Mouse (Mus musculus) liver, embryonic 14.5 days (tissue): Measurements from ENCODE around the gene Phlda3. TPM values are rescaled to one million over a fixed set of nuclear protein-coding genes. Genes with fewer than 3 reads are reported as not detected.

Source experiments
- ATAC-seq: fragments of 200-750 bp; cut with Nextera tagmentation; 2 replicates; pipeline ENCODE4 v1.8.0; 2017; ENCODE audit warnings: moderate number of reproducible peaks, mild to moderate bottlenecking, moderate library complexity; ENCODE audit not compliant: insufficient read depth
- DNase-seq, 3 experiments: peaks; one replicate each; pipeline ENCODE4 v3.0.0-alpha.2; 2012 to 2013; ENCODE audit warnings: low read depth in 3 of 3, low spot score in 3 of 3
- H3K27ac ChIP-seq: fragments of 300-500 bp; sonication (generic); 2 replicates; pipeline ENCODE4 v1.5.1; 2014; ENCODE audit warnings: moderate library complexity, mild to moderate bottlenecking, control low read depth, inconsistent platforms
- H3K27me3 ChIP-seq: fragments of 300-500 bp; sonication (generic); 2 replicates; pipeline ENCODE4 v1.6.1; 2014; ENCODE audit warnings: mild to moderate bottlenecking, low read length, moderate library complexity; ENCODE audit not compliant: control insufficient read depth, insufficient read depth
- H3K36me3 ChIP-seq: fragments of 300-500 bp; sonication (generic); replicated peaks from 2 replicates; pipeline ENCODE4 v1.6.1; 2014; ENCODE audit warnings: low read depth; ENCODE audit not compliant: control insufficient read depth, insufficient read depth
- H3K4me1 ChIP-seq, 2 experiments: fragments of 200-500 bp in 1 of 2; fragments of 300-500 bp in 1 of 2; sonication (generic) in 1 of 2; replicated peaks; 2 replicates each; pipeline ENCODE4 v1.6.1; 2012 to 2014; ENCODE audit warnings: antibody characterized with exemption in 1 of 2, inconsistent platforms in 1 of 2, low read length in 1 of 2; ENCODE audit not compliant: control insufficient read depth in 2 of 2, insufficient read depth in 2 of 2
- H3K4me2 ChIP-seq: fragments of 300-500 bp; sonication (generic); 2 replicates; pipeline ENCODE4 v1.6.1; 2014; ENCODE audit warnings: low read depth, mild to moderate bottlenecking, control low read depth, moderate library complexity
- H3K4me3 ChIP-seq, 2 experiments: fragments of 200-500 bp in 1 of 2; fragments of 300-500 bp in 1 of 2; sonication (generic) in 1 of 2; 2 replicates each; pipeline ENCODE4 v1.5.1; 2012 to 2014; ENCODE audit warnings: low read depth in 2 of 2, low read length in 2 of 2, mild to moderate bottlenecking in 2 of 2, control low read depth in 1 of 2, inconsistent platforms in 1 of 2, moderate library complexity in 1 of 2; ENCODE audit not compliant: insufficient read depth in 1 of 2
- H3K9ac ChIP-seq: fragments of 300-500 bp; sonication (generic); replicated peaks from 2 replicates; pipeline ENCODE4 v1.6.1; 2014; ENCODE audit warnings: mild to moderate bottlenecking, control low read depth, moderate library complexity
- H3K9me3 ChIP-seq: fragments of 300-500 bp; sonication (generic); 2 replicates; pipeline ENCODE4 v1.6.1; 2016; ENCODE audit warnings: low read length, mixed read lengths; ENCODE audit not compliant: control insufficient read depth
- CTCF ChIP-seq: IDR thresholded peaks from 2 replicates; pipeline ENCODE4 v1.5.1; 2016; ENCODE audit warnings: antibody characterized with exemption, low read depth, control low read depth
- EP300 ChIP-seq: IDR thresholded peaks from 2 replicates; pipeline ENCODE4 v1.6.1; 2016; ENCODE audit warnings: antibody characterized with exemption, low read depth
- whole genome bisulfite sequencing: fragments of 180-500 bp; shearing (Covaris S2); extraction: QIAGEN DNeasy Blood & Tissue Kit; methylation state at CpG from one replicate; pipeline ENCODE4 v1.1.7; 2014; ENCODE audit not compliant: insufficient replicate concordance; 5-methylcytosine and 5-hydroxymethylcytosine counted together
- polyA plus RNA-seq, 2 experiments: library from polyadenylated mRNA; depleted of rRNA in 1 of 2; stranded (reverse) in 1 of 2; unstranded in 1 of 2; fragments of >200 nt; fragmentation: Nextera tagmentation in 1 of 2; extraction: Ambion mirVana in 1 of 2; gene quantifications; 2 replicates each; pipeline versions ENCODE4 v1.2.1 to v1.2.3; 2012 to 2014

The Phlda3 gene
- polyA plus RNA-seq, 2 experiments = 3.2 to 5.2 TPM

DNA sequence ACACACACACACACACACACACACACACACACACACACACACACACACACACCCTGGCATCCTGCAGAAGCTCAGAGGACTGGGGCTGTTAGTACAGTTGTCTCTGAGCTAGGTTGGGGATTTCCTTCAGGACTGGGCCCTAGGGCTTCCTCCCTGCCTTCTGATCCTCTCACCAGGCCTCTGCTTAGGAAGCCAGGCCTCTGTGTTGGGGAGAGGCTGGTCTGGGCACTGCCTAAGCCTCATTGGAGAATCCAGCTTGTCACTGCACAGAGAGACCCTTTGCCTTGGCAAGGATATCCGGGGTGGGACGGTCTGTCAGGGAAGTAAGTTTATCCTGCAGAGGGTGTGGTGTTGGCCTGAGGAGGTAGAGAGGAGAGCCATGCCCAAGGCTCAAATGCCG is 35.6 kb upstream of the Phlda3 start:
- Histone ChIP-seq H3K4me3 (peak overlapping the region; percentile 82 to 87; a peak in 3 of 4 replicates), H3K27me3 (no peaks in the 10 kb centered on the region), H3K4me2 (peak overlapping the region; percentile 94), H3K27ac (no peak overlapping the region), H3K9ac (0 out of 2 replicates have a peak overlapping the region, but pooled peaks have one; percentile 7), H3K9me3 (no peaks in the 10 kb centered on the region), H3K4me1 (peaks cover 11 to 33% of the 10 kb centered on the region in 2 experiments; a peak in 3 of 4 replicates), H3K36me3 (no peaks in the 10 kb centered on the region)
- ATAC-seq = no peak
- no peak for TF ChIP-seq CTCF
- no peak for TF ChIP-seq EP300
- 12% methylated on average over 3 of the region's 3 CpGs for WGBS
- DNase-seq = no peak

DNA sequence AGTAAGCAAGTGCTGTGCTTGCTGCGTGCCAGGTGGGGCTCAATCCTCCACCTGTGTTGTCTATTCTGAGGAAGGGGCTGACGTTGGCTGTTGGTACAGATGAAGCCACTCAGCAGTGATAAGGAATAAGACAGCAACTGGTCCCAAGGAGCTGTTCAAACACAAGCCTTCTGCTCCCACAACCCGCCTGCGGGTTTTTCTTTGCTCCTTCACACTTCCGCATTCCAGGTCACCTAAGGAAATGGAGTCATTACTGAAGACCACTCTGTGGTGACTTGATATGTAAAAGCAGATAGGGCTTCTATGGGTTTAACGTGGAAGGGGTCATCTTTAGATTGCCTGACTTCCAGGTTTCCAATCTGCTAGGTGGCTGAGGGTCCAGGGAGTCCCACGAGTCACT is 34.5 kb upstream of the Phlda3 start:
- Histone ChIP-seq H3K4me1 (peaks cover 11 to 31% of the 10 kb centered on the region in 2 experiments; a peak in 3 of 4 replicates), H3K4me2 (peak overlapping the region; percentile 15; the same call in 1 of the 2 replicates), H3K9ac (no peak overlapping the region; the same call in 1 of the 2 replicates), H3K27me3 (no peaks in the 10 kb centered on the region), H3K9me3 (no peaks in the 10 kb centered on the region), H3K27ac (no peak overlapping the region), H3K4me3 (no peak overlapping the region), H3K36me3 (no peaks in the 10 kb centered on the region)
- ATAC-seq = no peak
- 21% methylated on average over 7 of the region's 7 CpGs for WGBS
- TF ChIP-seq CTCF (no peak), EP300 (no peak)
- no peak for DNase-seq

DNA sequence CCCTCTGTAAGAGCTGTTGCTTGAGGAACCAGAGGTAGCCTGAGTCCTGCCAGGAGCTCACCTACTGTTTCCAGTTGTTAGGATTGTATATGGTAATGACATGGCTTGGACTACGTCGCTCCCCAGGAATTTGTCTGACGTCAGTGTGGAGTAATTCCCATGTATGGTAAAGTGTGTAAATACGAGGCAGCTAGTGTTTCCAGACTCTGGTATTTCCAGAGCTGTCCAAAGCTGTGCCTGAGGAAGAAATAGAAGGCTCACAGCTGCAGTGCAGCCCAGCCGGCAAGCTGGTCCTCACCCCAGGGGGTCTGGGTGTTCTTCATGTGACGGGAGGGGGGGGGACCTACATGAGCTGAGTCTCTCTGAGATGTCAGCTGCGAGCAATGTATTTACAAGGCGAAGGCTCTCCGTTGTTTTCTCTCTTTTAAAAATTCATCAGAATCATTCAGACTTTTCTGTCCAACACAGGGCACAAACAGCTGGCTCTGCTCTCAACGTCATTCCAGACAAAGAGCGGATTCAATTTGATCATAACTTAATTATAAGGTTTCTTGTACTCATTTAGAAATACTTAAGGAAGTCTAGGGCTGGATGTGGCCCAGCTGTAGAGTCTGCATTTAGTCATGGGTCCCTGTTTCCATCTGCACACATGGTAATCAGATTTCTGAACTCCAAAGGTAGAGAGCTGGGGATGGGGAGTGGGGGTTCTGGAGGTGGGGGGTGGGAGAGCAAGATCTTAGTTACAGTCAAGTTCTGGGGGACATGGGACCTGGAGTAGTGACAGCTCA is 33.8 kb upstream of the Phlda3 start:
- Histone ChIP-seq H3K27ac (no peak overlapping the region), H3K9ac (no peak overlapping the region)

DNA sequence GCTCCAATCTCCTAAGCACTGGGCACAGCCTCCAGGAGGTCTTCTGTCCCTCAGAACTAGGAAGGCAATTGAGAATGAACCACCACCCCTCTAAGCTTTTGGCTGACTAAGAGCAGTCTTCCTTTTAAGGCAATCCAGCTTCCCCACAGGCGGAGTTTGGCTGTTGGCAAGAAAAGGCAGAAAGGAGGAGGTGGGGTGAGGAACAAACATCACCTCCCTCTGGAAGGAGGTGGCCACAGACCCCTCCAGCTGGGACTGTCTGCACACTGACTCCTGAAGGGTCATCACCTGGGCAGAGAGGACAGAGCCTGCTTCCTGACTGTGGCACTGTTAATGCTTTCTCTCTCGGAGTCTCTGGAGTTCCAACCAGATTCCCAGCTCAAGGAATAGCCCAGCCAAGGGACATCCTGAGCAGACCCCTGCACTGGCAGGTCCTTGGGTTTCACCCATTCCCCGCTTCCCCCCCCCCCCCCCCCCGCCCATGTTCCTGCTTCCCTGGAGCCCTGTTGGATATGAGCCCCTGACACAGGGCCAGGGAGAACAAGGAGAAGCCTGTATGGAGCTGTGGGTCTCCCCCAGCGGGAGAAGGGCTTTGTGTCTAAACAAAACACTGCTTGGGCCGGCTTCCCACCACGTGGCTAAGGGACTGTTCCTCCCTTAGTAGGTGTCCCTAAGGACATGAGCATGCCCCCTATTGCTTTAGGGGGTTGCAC is 31.5 kb upstream of the Phlda3 start:
- Histone ChIP-seq H3K4me1 (peaks cover 5 to 24% of the 10 kb centered on the region in 2 experiments; a peak in 3 of 4 replicates), H3K9ac (no peak overlapping the region), H3K27me3 (no peaks in the 10 kb centered on the region), H3K9me3 (no peaks in the 10 kb centered on the region), H3K4me2 (no peak overlapping the region), H3K4me3 (no peak overlapping the region), H3K27ac (no peak overlapping the region), H3K36me3 (no peaks in the 10 kb centered on the region; the same call in 1 of the 2 replicates)
- 66% methylated on average over 5 of the region's 7 CpGs for WGBS
- DNase-seq = no peak
- ATAC-seq = no peak
- no peak for TF ChIP-seq EP300
- TF ChIP-seq CTCF = no peak

More for the DNA sequence above, 33.8 kb upstream of the Phlda3 start:
- H3K4me3 ChIP-seq = no peak overlapping the region
- no peaks in the 10 kb centered on the region for H3K9me3 ChIP-seq
- no peak overlapping the region for H3K4me2 ChIP-seq
- no peaks in the 10 kb centered on the region for H3K36me3 ChIP-seq
- no peaks in the 10 kb centered on the region for H3K27me3 ChIP-seq
- ATAC-seq (no peak), DNase-seq (no peak)
- WGBS = 70% methylated on average over 11 of the region's 11 CpGs
- no peak for TF ChIP-seq CTCF
- TF ChIP-seq EP300 = no peak
- peaks cover 11 to 29% of the 10 kb centered on the region in 2 experiments; a peak in 3 of 4 replicates for H3K4me1 ChIP-seq

DNA sequence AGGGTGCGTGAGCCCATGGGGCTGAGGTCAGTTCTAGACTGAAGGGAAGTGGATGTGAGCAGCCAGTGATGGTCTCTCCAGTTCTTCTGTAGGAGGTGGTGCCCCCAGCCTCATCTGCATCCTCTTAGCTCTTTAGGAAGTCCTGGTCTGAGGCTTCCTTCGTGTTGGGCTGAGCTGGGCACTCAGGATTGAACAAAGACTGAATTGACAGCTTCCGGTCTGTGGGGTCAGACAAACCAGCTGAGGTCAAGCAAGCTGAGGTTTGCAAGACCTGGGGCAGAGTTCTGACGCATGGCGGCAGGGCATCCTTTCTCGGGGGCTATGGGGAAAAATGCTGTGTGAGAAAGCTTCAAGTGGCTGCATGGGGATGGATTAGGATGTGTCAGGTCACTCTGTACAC is 30.5 kb upstream of the Phlda3 start:
- H3K36me3 ChIP-seq = no peaks in the 10 kb centered on the region; the same call in 1 of the 2 replicates
- no peaks in the 10 kb centered on the region for H3K27me3 ChIP-seq
- H3K4me3 ChIP-seq = no peak overlapping the region
- DNase-seq (no peak), ATAC-seq (no peak)
- WGBS = 54% methylated on average over 6 of the region's 6 CpGs
- TF ChIP-seq EP300 (no peak), CTCF (no peak)
- H3K9ac ChIP-seq = no peak overlapping the region
- no peaks in the 10 kb centered on the region for H3K9me3 ChIP-seq
- H3K4me1 ChIP-seq = peaks cover 3 to 17% of the 10 kb centered on the region in 2 experiments; a peak in 3 of 4 replicates
- no peak overlapping the region for H3K4me2 ChIP-seq
- H3K27ac ChIP-seq = no peak overlapping the region
